Mouse (Mus musculus): ENCODE measurements at regions not wholly inside any gene's neighbourhood (a gene's known extent, or its start where the extent isn't known, plus 50 kb on each side); places are given as distances from the start of the nearest gene placed in this dataset.
"Not testable (repeated sequence)": the region's sequence is repeated elsewhere in the genome, so short reads cannot be mapped to it uniquely, and the experiment has no call there.

DNA sequence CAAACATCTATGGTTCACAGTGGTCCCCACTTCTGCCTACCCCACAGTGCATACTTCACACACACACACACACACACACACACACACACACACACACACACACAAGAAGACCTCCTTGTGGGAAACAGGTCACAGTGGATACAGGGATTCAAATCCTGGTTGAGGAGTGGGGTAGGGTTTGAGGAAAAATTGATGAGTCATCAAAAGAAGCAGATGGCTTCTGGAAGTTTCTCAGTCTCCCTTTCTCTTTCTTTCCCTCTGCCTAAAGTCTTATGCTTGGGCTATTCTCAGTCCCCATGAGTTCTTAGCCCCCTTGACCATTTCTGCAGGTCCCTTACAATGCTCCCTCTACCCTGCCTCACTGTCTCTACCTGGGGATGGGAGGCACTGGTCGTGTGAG is 56.4 kb downstream of the Rassf10 start:
- no peak for DNase-seq (ENCODE audit: low read depth)

GRCm38 (mm10) chr7:113017092-113017755 is 63.5 kb downstream of the Rassf10 start:
- DNase-seq (ENCODE audit: low read depth), result no peak

GRCm38 (mm10) chr7:113021412-113021811 is 67.7 kb downstream of the Rassf10 start:
- no peak for DNase-seq (ENCODE audit: low read depth)

DNA sequence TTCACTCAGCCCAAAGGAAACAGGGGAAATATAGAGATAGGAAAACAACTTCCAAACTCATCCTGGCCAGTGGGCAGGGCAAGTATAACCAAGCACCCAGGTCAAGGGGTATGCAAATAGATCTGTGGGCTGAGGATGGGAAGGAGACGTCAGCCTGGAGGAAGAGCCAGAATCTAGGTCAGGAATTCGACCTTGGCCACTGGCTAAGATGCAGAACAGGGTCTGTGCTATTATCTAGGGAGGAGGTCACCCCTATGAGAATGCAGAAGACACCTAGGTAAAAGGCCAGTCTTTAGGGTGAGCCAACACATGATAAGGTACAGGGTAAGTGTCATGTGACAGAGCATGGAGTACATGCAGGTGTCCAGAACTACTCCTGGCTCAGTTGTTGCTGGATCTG is 68.8 kb downstream of the Rassf10 start:
- no peak for DNase-seq (ENCODE audit: low read depth)

GRCm38 (mm10) chr7:113025758-113026157 is 72.0 kb downstream of the Rassf10 start:
- no peak for DNase-seq (ENCODE audit: low read depth)

GRCm38 (mm10) chr7:113026290-113027075 is 72.7 kb downstream of the Rassf10 start:
- no peak for DNase-seq (ENCODE audit: low read depth)

DNA sequence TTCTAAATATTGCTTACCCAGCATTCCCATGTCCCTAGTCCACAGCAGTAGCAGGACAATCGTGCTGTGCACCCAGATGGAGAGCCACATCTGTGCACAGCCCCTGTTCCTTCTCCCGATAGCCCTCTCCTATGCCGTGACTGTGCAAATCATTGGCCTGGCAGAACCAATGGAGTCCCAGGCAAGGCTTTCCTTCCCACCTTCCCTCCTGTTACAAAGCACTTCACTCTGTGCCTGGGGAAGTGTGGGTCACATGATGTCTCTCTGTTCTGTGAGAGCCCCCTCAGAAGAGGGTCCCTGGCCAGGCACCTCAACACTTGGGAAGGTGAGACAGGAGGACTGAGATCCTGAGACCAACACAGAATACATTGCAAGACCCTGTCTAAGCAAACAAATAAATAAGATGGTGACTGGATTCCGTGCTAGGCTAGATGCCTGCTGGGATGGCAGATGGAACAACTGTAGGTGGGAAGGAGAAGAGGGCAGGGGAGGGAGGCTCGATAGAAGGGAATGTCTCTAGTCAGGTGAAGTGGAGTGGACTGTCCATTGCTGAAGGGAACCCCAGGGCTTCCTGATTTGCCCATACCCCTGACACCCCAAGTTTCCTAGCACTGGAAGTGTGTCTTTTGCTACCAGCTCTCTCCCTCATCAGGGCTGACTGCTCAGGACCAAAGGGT is 73.5 kb downstream of the Rassf10 start:
- DNase-seq (ENCODE audit: low read depth), result no peak

DNA sequence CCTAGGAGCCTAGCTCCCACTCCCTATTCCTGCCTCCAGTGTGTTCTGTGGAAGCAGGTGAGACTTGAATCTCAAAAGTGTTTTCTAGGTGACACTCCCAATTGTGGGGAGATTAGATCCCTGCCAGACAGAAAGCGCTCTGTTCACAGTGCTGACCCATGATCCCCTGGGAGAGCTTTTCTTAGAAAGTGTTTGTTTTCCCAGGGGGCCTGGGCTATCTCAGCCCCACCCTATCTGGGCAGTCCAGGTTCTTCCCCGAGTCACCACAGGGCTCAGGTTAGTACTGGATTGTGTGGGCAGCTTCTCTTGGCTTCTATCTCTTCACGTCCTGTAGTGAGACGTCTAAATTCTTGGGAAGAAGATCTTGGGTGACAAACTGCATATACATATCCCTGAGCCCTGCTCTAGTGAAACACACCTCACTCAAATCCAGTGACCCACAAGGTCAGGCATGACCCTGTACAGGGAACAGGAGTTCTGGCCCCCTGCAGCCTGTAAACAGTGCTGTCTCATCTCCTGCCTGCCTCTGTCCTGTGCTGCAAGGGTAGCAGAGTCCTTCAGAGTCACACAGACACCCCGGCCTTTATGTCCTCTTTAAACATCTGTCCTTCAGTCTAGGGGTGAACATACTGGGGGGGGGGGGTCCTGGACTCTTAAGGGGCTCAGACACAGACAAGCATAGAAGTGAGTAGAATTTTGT is 76.4 kb downstream of the Rassf10 start:
- DNase-seq (ENCODE audit: low read depth), result no peak

DNA sequence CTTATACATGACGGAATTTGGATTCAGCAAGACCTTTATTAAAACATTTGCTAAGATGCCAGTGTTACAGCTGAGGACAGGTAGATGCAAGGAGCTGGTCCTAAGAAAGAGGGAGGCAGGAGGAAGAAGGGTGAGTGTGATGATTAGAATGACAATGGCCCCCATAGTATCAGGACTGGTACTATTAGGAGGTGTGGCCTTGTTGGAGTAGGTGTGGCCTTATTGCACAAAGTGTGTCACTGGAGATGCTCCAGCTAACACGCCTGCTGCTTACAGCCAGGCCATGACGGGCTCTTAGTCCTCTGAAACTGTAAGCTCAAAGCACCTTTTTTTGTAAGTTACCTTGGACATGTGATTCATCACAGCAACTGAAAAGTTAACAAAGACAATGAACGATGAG is 82.0 kb downstream of the Rassf10 start:
- no peak for DNase-seq (ENCODE audit: low read depth)

GRCm38 (mm10) chr7:113037825-113038613 is 84.3 kb downstream of the Rassf10 start:
- no peak for DNase-seq (ENCODE audit: low read depth)

GRCm38 (mm10) chr7:113038906-113039671 is 85.3 kb downstream of the Rassf10 start:
- no peak for DNase-seq (ENCODE audit: low read depth)

GRCm38 (mm10) chr7:113045613-113046159 is 91.9 kb downstream of the Rassf10 start:
- not testable (repeated sequence) for DNase-seq (ENCODE audit: low read depth)

DNA sequence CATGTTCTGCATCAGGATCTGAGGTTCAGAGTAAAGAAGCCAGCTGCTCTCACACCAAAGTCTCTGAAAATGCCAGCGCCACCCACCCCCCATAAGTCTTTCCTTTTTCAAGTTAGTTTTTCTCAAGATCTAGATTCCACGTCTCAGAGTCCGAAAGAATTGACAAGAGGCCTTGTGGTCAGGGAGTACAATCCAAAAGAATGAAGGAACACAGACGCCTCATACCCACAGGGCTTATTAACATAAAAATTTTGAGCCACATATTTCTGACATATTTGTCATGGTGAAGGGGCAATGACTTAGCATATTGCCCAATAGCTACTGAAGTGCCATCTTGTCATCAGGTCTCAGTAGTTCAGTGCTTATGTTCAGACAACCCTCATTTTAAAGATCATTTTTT is 92.6 kb downstream of the Rassf10 start:
- no peak for DNase-seq (ENCODE audit: low read depth)

GRCm38 (mm10) chr7:113047583-113047982 is 93.8 kb downstream of the Rassf10 start:
- no peak for DNase-seq (ENCODE audit: low read depth)

- peak; percentile 66 for DNase-seq (ENCODE audit: low read depth)
Observed at GRCm38 (mm10) chr7:113048097-113048795, 94.5 kb downstream of the Rassf10 start.

DNA sequence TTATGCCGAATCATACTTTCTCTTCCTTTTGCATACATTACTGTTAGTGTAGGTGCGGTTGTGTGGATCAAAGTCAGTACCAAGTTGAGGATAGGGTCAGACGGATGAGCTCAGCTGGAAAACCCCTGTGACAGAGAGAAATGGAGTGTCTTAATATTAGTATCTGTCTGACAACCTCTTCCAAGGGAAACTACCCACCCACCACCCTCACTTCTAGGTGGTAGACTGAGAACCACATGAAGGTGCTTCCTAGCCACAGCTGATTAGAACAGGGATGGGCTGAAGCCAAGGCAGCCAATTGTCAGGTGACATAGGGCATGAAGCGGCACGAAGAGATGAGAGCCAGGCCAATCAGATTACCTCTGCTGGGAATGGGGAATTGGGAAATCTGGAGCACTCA is 95.7 kb downstream of the Rassf10 start:
- DNase-seq (ENCODE audit: low read depth), result no peak

GRCm38 (mm10) chr7:113052952-113053351 is 99.2 kb downstream of the Rassf10 start:
- DNase-seq (ENCODE audit: low read depth), result no peak

DNA sequence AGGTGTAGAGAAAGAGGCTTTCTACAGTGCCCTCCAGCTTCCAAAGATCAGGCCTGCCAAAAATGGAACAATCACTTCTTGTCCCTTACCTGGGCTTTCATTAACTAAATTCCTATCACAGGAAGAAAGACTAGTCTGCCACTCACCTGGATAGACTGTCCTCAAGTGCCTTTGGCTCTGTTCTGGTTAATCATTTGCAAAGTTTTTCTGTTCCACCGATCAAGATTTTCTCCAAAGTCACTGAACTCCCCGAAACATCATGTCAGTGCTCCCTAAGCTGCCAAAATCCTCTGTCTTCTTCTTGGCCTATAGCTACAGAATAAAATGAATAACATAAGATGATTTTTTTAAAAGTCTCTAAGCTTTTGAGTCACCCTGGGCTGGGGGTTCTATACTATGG is 102.7 kb downstream of the Rassf10 start:
- DNase-seq (ENCODE audit: low read depth), result no peak

DNA sequence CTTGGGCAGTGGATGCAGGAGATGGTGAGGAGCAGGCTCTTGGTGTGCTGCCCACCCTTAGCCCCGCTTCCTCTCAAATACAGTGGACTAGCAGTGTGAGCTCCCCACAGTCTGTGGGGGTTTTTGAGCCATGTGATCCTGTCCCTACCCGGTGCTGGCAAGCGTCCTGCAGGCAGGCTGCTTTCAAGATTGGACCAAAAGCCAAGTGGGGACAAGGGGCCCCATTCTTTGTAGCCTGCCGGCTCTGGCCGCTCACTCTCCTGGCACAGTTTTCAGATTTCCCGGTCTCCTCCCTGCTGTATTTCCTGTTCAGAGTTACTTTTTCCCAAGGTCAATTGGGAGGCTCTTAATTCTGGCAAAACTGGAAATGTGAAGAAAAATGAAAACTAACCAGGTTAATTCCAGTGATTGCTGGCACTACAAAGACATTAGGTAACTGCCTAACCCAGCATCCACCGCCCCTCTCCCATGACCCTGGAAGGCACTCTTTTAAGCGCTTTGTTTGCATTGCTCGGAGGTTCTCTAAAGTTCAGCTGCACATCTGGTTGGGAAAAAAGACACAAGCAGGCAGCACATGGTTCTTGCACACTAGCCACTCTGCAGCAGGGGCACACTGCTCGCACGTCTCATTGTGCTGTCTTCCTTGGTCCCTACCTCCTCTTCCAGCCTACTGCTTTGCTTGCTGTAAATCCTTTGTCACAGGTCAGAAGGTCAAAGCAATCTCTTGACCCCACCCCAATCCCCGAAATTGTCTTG is 105.6 kb downstream of the Rassf10 start:
- peak; percentile 31 for DNase-seq (ENCODE audit: low read depth)

All from fibroblast of lung, adult 2 months (primary cell).